8 mouse cellular contexts compared by ENCODE assay signal in genomic region chr4:107066252-107067124, GRCm38 (mm10). TPM values are rescaled to one million over a fixed set of nuclear protein-coding genes. Genes with fewer than 3 reads are reported as not detected.
A peak's percentile ranks its signal among the peaks of the same experiment; 100 is the strongest.
DNase-seq lines count a peak whose midpoint lies in the region; ATAC-seq and TF ChIP-seq lines count a peak whose summit lies in the region.

Gene Mrpl37 (minus strand): TSS chr4:107066868.
Gene Cyb5rl (plus strand): TSS chr4:107066988.

- peak within 1 kb of the TSS; percentile 90 for H3K4me2 ChIP-seq in heart, embryonic 15.5 days
- H3K4me2 ChIP-seq in liver, embryonic 14.5 days (ENCODE audit: low read depth), result peak within 1 kb of the TSS; percentile 98
- peak within 1 kb of the TSS; percentile 97 for H3K4me2 ChIP-seq in neural tube, embryonic 11.5 days (ENCODE audit: low read depth)
- H3K4me2 ChIP-seq in stomach, postnatal 0 days (replicated peaks; ENCODE audit: low read depth), result peak within 1 kb of the TSS; percentile 99

- peak within 1 kb of the TSS; percentile 87 for H3K9ac ChIP-seq in heart, embryonic 15.5 days
- H3K9ac ChIP-seq in liver, embryonic 14.5 days (replicated peaks), result peak within 1 kb of the TSS; percentile 73
- peak within 1 kb of the TSS; percentile 71 for H3K9ac ChIP-seq in neural tube, embryonic 11.5 days (ENCODE audit: low read length)
- peak within 1 kb of the TSS; percentile 83 for H3K9ac ChIP-seq in stomach, postnatal 0 days (ENCODE audit: low read length)

- no peaks in the 10 kb centered on the region for H3K9me3 ChIP-seq in forebrain, embryonic 10.5 days
- H3K9me3 ChIP-seq in heart, embryonic 15.5 days (replicated peaks), result no peaks in the 10 kb centered on the region
- no peaks in the 10 kb centered on the region for H3K9me3 ChIP-seq in liver, embryonic 14.5 days (ENCODE audit: control insufficient read depth, low read length)
- no peaks in the 10 kb centered on the region for H3K9me3 ChIP-seq in neural tube, embryonic 11.5 days (ENCODE audit: control insufficient read depth, low read length)
- no peaks in the 10 kb centered on the region for H3K9me3 ChIP-seq in stomach, postnatal 0 days (ENCODE audit: control insufficient read depth, low read length)

- TF ChIP-seq EP300 in liver, embryonic 14.5 days (IDR thresholded peaks at IDR 0.05; ENCODE audit: low read depth), result no peak
- TF ChIP-seq EP300 in stomach, postnatal 0 days (optimal IDR thresholded peaks at IDR 0.05), result no peak

- H3K36me3 ChIP-seq in forebrain, embryonic 10.5 days (replicated peaks), result peaks cover 35% of the 10 kb centered on the region
- H3K36me3 ChIP-seq in heart, embryonic 15.5 days, result peaks cover 25% of the 10 kb centered on the region
- no peaks in the 10 kb centered on the region; the same call in 1 of the 2 replicates for H3K36me3 ChIP-seq in liver, embryonic 14.5 days (replicated peaks; ENCODE audit: control insufficient read depth, insufficient read depth, low read depth)
- peaks cover 6% of the 10 kb centered on the region for H3K36me3 ChIP-seq in neural tube, embryonic 11.5 days (ENCODE audit: control insufficient read depth, insufficient read depth, low read length)
- peaks cover 8% of the 10 kb centered on the region for H3K36me3 ChIP-seq in stomach, postnatal 0 days (ENCODE audit: control insufficient read depth, insufficient read depth, low read length)

- H3K4me3 ChIP-seq in forebrain, embryonic 10.5 days, result peak within 1 kb of the TSS; percentile 96
- H3K4me3 ChIP-seq in heart, embryonic 15.5 days, result peak within 1 kb of the TSS; percentile 81
- peak within 1 kb of the TSS; percentile 80 to 84 for H3K4me3 ChIP-seq in liver, embryonic 14.5 days (ENCODE audit: insufficient read depth in 1 of 2, low read depth in 2 of 2, low read length in 2 of 2)
- H3K4me3 ChIP-seq in neural tube, embryonic 11.5 days (ENCODE audit: low read depth, low read length), result peak within 1 kb of the TSS; percentile 67
- peak within 1 kb of the TSS; percentile 88 for H3K4me3 ChIP-seq in stomach, postnatal 0 days (ENCODE audit: low read depth, low read length)

- under 1% methylated on average over 60 of the region's 60 CpGs for WGBS in forebrain, embryonic 10.5 days
- under 1% methylated on average over 60 of the region's 60 CpGs for WGBS in heart, embryonic 15.5 days
- WGBS in liver, embryonic 14.5 days (ENCODE audit: insufficient replicate concordance), result under 1% methylated on average over 60 of the region's 60 CpGs
- under 1% methylated on average over 60 of the region's 60 CpGs for WGBS in neural tube, embryonic 11.5 days
- WGBS in stomach, postnatal 0 days, result under 1% methylated on average over 60 of the region's 60 CpGs

- H3K27me3 ChIP-seq in forebrain, embryonic 10.5 days (ENCODE audit: poor library complexity, severe bottlenecking), result peaks cover 5% of the 10 kb centered on the region; the same call in 1 of the 2 replicates
- H3K27me3 ChIP-seq in heart, embryonic 15.5 days, result no peaks in the 10 kb centered on the region
- H3K27me3 ChIP-seq in liver, embryonic 14.5 days (ENCODE audit: control insufficient read depth, insufficient read depth, low read length), result no peaks in the 10 kb centered on the region
- no peaks in the 10 kb centered on the region for H3K27me3 ChIP-seq in neural tube, embryonic 11.5 days (ENCODE audit: control insufficient read depth, insufficient read depth, low read length)
- H3K27me3 ChIP-seq in stomach, postnatal 0 days (ENCODE audit: control insufficient read depth, insufficient read depth, low read length), result no peaks in the 10 kb centered on the region

- peak within 1 kb of the TSS; percentile 92 for H3K27ac ChIP-seq in forebrain, embryonic 10.5 days
- peak within 1 kb of the TSS; percentile 56; the same call in 1 of the 2 replicates for H3K27ac ChIP-seq in heart, embryonic 15.5 days
- no peak within 1 kb of the TSS for H3K27ac ChIP-seq in liver, embryonic 14.5 days
- H3K27ac ChIP-seq in neural tube, embryonic 11.5 days (ENCODE audit: low read depth, low read length), result no peak within 1 kb of the TSS
- peak within 1 kb of the TSS; percentile 81 for H3K27ac ChIP-seq in stomach, postnatal 0 days (replicated peaks)

- peak; percentile 38 for TF ChIP-seq CTCF in liver, embryonic 14.5 days (IDR thresholded peaks at IDR 0.05; ENCODE audit: low read depth)
- peak; percentile 35; the same call in 1 of the 2 replicates for TF ChIP-seq CTCF in stomach, postnatal 0 days (IDR thresholded peaks at IDR 0.05; ENCODE audit: low read depth)

- H3K4me1 ChIP-seq in forebrain, embryonic 10.5 days, result peaks cover 30% of the 10 kb centered on the region
- peaks cover 14% of the 10 kb centered on the region for H3K4me1 ChIP-seq in heart, embryonic 15.5 days (replicated peaks)
- H3K4me1 ChIP-seq in liver, embryonic 14.5 days (replicated peaks; ENCODE audit: control insufficient read depth in 2 of 2, insufficient read depth in 2 of 2, low read length in 1 of 2), result peaks cover 5 to 10% of the 10 kb centered on the region in 2 experiments
- H3K4me1 ChIP-seq in neural tube, embryonic 11.5 days (ENCODE audit: control insufficient read depth, insufficient read depth, low read length), result peaks cover 9% of the 10 kb centered on the region
- no peaks in the 10 kb centered on the region; the same call in 1 of the 2 replicates for H3K4me1 ChIP-seq in stomach, postnatal 0 days (replicated peaks; ENCODE audit: control insufficient read depth, insufficient read depth)

- peak; percentile 93 to 96 for DNase-seq in CD8-positive naive resting alpha-beta T cell, adult 2 months (ENCODE audit: low read depth in 2 of 2, low spot score in 2 of 2)
- peak; percentile 95 for DNase-seq in c-Kit-positive CD71-negative TER-119-negative erythroid progenitor cells, embryonic 14.5 days (ENCODE audit: low read depth)
- DNase-seq in forebrain, embryonic 10.5 days (ENCODE audit: extremely low spot score, low spot score), result peak; percentile 94
- DNase-seq in kidney, postnatal 25 days, result peak; percentile 96 to 97
- DNase-seq in liver, embryonic 14.5 days (ENCODE audit: low read depth in 3 of 3, low spot score in 3 of 3), result peak; percentile 94 to 96 (median 95)
- peak; percentile 93 for DNase-seq in neural tube, embryonic 11.5 days (ENCODE audit: low spot score)
- DNase-seq in stomach, postnatal 0 days (ENCODE audit: low spot score), result peak; percentile 97

- peak; percentile 99 for ATAC-seq in heart, embryonic 15.5 days (replicated peaks; ENCODE audit: insufficient number of reproducible peaks, insufficient read depth, low FRiP score, low read depth)
- peak; percentile 95 for ATAC-seq in liver, embryonic 14.5 days (ENCODE audit: insufficient read depth)
- peak; percentile 97 for ATAC-seq in neural tube, embryonic 11.5 days (ENCODE audit: insufficient read depth, low FRiP score, low TSS enrichment)
- peak; percentile 97 for ATAC-seq in stomach, postnatal 0 days (ENCODE audit: low FRiP score, low TSS enrichment)

RNA-seq across cellular contexts. Expression of gene Mrpl37, which starts in this region (rescaled TPM):
- 131 and 132 TPM in 2 replicates for polyA plus RNA-seq in forebrain, embryonic 10.5 days (2016; fragmentation: Nextera tagmentation; extraction: Ambion mirVana)
- 79.5 and 89.9 TPM in 2 replicates for polyA plus RNA-seq in heart, embryonic 15.5 days (2015; fragmentation: Nextera tagmentation; extraction: Ambion mirVana)
- 36.4 and 38.8 TPM in 2 replicates for polyA plus RNA-seq in liver, embryonic 14.5 days (2012; rRNA removed)
- polyA plus RNA-seq in liver, embryonic 14.5 days (2014; fragmentation: Nextera tagmentation; extraction: Ambion mirVana), result 57.9 and 65.4 TPM in 2 replicates
- 122 and 124 TPM in 2 replicates for polyA plus RNA-seq in neural tube, embryonic 11.5 days (2014; fragmentation: Nextera tagmentation; extraction: Ambion mirVana)
- polyA plus RNA-seq in stomach, postnatal 0 days (2015; fragmentation: Nextera tagmentation; extraction: Ambion mirVana), result 52.6 and 54.6 TPM in 2 replicates

RNA-seq across cellular contexts. Expression of gene Cyb5rl, which starts in this region (rescaled TPM):
- 8.9 and 11.3 TPM in 2 replicates for polyA plus RNA-seq in forebrain, embryonic 10.5 days (2016; fragmentation: Nextera tagmentation; extraction: Ambion mirVana)
- polyA plus RNA-seq in heart, embryonic 15.5 days (2015; fragmentation: Nextera tagmentation; extraction: Ambion mirVana), result 3.1 and 4.6 TPM in 2 replicates
- 1.7 and 1.9 TPM in 2 replicates for polyA plus RNA-seq in liver, embryonic 14.5 days (2012; rRNA removed)
- 1.2 and 2.0 TPM in 2 replicates for polyA plus RNA-seq in liver, embryonic 14.5 days (2014; fragmentation: Nextera tagmentation; extraction: Ambion mirVana)
- polyA plus RNA-seq in neural tube, embryonic 11.5 days (2014; fragmentation: Nextera tagmentation; extraction: Ambion mirVana), result 3.7 and 7.0 TPM in 2 replicates
- 5.6 and 6.2 TPM in 2 replicates for polyA plus RNA-seq in stomach, postnatal 0 days (2015; fragmentation: Nextera tagmentation; extraction: Ambion mirVana)

Comparison
In these comparisons a context has a peak if more than half of its experiments do, and no peak if none do; other contexts are left out.
1. H3K27ac ChIP-seq: peak in forebrain, embryonic 10.5 days (single experiment), heart, embryonic 15.5 days (single experiment) and stomach, postnatal 0 days (single experiment); none in liver, embryonic 14.5 days (single experiment) and neural tube, embryonic 11.5 days (single experiment).
2. Peak in every context shown above with its lines, with median percentiles within 50 percentile points of each other: DNase-seq, H3K4me3 ChIP-seq, ATAC-seq, H3K4me2 ChIP-seq and H3K9ac ChIP-seq.